Mouse (Mus musculus) G1E (cell line): Measurements from ENCODE around the gene E330017A01Rik.

ENCODE experiments used
- CTCF ChIP-seq: IDR thresholded peaks from 2 replicates; pipeline ENCODE4 v1.5.1; 2012; ENCODE audit warnings: low read depth, low read length, inconsistent platforms, mixed read lengths
- GATA1 ChIP-seq: IDR thresholded peaks from 2 replicates; pipeline ENCODE4 v1.6.1; 2012; ENCODE audit warnings: borderline replicate concordance, low read length, inconsistent platforms, mixed read lengths
- TAL1 ChIP-seq: conservative IDR thresholded peaks from 2 replicates; pipeline ENCODE4 v1.6.1; 2012; ENCODE audit warnings: low read depth, low read length, inconsistent platforms, mixed read lengths

DNA sequence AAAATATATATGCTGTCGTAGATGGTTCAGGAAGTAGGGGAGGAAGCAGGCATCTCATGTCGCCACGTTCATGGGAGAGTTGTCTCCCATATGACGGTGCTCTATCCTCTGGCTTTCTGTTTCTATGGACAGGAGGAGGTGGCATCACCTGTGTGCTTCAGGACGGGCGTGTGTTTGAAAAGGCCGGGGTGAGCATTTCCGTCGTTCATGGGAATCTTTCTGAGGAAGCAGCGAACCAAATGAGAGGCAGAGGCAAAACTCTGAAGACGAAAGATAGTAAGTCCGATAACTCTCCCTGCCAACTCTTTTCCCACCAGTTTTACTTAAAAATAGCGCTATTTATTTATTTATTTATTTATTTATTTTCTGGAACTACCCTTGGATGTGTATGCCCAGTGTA lies 33.9 kb upstream of the E330017A01Rik start:
- TF ChIP-seq GATA1 (no peak), CTCF (no peak), TAL1 (no peak)
